Mouse (Mus musculus) kidney, postnatal 36 days (tissue): Measurements from ENCODE around the gene Olfr603.
"Not testable (repeated sequence)": the region's sequence is repeated elsewhere in the genome, so short reads cannot be mapped to it uniquely, and the experiment has no call there.

ENCODE experiments used
- DNase-seq, 2 experiments: peaks; one replicate each; pipeline ENCODE4 v3.0.0; 2021 to 2022; ENCODE audit warnings: mixed read lengths in 2 of 2

The Olfr603 gene

DNA sequence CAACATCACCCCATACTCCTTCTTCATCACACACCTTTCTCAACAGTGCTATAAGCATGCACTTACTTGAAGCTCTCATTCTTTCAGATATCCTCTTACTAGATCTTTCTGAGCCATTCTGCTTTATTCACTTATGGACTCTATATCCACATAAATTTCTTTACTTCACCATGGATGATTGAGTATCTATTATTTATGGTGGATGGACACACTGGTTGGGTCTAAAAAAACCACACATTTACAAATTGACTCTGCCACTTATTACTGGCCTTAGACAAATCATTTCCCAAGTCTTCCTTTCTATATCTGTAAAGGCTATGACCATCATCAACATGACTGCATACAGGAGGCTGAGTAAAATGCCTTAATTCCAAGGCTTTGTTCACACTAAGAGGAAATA, at the start of gene Olfr603:
Olfr603 (minus strand) TSS at position 101 of the 400 bp plus-strand sequence.
- no peak for DNase-seq

DNA sequence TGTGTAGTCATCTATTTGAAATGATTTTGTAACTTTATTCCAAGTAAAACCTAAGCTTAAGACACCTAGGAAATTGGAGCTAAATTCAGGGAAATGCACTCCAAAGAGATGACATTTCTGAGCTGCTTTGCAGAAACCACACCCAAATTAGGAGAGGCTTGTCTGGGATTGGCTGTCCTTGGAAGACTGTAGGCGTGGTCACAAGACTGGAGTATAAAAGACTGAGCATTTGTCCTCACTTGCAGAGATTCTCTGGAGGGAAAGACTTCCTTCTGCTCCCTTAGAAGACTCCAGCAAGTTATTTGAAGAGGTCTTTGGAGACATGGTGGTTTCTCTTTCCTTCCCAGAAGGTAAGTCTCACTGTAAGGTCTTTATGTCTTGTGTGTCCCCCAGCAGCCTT, 28.8 kb upstream of the Olfr603 start, which contains the start of gene Usp17lc:
Usp17lc (plus strand) TSS at position 301 of the 400 bp plus-strand sequence.
- not testable (repeated sequence) for DNase-seq

DNA sequence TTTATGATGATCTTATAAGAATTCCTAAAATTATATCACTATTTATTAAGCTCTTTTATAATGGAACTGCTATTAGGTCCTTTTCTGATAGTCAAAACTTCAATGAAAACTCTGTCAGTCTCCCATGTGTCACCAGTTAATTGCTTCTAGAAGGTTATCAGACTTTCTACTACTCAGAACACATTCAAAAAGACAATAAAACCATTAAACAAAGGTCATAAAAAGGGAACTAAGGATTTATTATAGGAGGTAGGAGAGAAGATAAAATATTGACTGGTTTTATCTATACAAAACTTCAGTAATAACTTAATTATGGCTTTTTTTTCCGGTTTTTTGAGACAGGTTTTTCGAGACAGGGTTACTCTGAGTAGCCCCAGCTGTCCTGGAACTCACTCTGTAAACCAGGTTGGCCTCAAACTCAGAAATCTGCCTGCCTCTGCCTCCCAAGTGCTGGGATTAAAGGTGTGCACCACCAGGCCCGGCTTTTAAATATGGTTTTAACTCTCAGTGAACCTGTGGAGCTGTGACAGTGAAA, 20.6 kb upstream of the Olfr603 start:
- DNase-seq, result not testable (repeated sequence)

DNA sequence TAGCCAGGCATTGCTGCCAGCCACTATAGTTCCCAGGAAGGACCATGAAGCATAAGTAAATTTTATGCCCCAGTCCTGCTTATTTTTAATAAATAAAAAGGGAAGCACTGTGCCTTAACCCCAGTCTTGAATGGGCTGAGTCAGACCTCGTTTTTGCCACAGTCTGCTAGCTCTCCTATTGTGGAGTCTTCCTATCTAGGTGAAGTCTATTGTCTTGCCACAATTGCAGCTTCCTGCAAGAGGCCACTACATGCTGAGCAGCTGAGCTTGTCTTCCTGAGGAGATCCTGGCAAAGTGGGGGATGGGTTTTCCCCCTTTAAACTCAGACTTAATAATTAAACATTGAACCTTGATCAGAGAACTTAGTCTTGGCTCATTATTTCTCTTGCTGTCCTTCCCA, 13.0 kb upstream of the Olfr603 start:
- DNase-seq, result no peak

DNA sequence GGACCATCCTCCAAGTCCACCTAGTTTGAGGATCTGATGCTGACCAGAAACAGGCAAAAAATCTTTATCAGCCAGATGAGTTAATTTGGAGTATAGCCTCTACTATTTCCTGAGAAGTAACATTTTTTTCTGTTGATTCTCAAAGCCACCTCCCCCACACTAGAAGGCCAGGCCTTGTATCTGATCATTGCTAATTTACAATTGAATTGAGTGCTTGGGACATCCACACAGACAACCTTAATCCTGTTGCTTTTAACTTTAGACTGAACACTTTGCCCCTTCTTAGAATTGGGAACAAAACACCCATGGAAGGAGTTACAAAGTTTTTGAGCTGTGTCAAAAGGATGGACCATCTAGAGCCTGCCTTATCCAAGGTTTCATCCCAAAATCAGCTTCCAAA, 11.8 kb upstream of the Olfr603 start:
- DNase-seq, result no peak

DNA sequence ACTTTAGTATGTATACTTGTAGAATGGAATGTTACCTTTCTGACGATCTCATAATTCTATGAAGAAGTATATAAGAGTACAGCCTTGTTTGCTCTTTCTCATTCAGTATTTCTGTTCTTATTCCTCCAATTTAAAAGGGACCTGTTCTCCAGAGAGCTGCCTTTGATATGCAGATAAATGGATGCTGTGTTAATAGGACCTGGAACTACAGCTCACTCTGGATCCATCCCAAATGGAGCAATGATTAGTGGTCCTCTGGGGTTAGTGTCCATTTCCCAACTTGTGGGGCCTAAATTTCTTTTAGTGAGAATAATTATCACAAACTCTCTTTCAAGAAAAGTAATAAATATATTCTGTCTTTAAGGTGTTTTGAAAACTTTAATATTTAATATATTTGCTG, 23.4 kb downstream of the Olfr603 start, which contains the start of gene Olfr601:
Olfr601 (minus strand) TSS at position 101 of the 400 bp plus-strand sequence.
- DNase-seq, result no peak

DNA sequence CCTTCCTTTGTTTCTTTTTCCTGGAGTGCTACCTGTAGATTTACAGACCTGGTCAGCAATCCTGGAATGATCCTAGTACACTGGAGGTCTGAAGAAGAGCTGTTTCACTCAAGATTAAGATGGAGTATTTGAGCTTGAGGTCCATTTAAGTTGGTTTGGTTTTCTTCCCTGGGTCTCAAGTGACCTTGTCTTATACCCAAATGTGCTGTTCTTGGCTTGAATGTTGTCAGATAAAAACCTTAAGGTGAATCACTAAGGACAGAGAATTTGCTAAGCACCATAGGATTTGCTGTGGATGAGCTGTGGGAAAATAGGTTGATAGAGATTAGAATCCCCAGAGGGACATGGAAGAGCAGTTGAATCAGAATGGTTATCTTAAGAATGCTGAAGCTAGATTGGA, 36.4 kb downstream of the Olfr603 start, which contains the start of gene Olfr600:
Olfr600 (minus strand) TSS at position 101 of the 400 bp plus-strand sequence.
- no peak for DNase-seq

DNA sequence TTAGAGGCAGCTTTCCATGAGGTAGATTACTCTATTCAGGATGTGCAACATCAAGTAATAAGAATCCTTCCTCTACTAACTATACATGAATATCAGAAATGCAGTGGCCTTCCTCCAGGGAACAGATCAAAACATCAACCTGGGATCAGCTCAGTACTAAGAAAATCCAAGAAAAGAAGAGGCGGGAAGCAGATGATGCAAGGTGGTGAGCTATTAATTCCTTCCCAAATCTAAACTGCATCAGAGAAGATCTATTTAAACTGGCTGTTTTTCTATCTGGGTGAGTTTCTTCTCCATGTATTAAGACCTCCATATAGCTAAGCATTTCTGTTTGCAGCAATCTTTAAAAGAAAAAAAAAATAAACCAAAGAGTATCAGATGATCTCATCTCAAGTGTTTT, 50.4 kb downstream of the Olfr603 start, which contains the start of gene Olfr599:
Olfr599 (plus strand) TSS at position 301 of the 400 bp plus-strand sequence.
- no peak for DNase-seq
